Mouse (Mus musculus): ENCODE results near the gene Vmn1r152. TPM values are rescaled to one million over a fixed set of nuclear protein-coding genes. Genes with fewer than 3 reads are reported as not detected.

Vmn1r152 gene
- not detected for total RNA-seq (2023)

GRCm38 (mm10) chr7:22522667-22523066 lies at the start of gene Vmn1r152:
Gene Vmn1r152, plus strand, starts transcription at chr7:22522967.

GRCm38 (mm10) chr7:22499578-22499977 lies 23.2 kb upstream of the Vmn1r152 start, which contains the start of gene Vmn1r151:
Gene Vmn1r151, minus strand, starts transcription at chr7:22499678.

GRCm38 (mm10) chr7:22534787-22535186 lies 12.0 kb downstream of the Vmn1r152 start, which contains the start of gene Gm8677:
Gene Gm8677, minus strand, starts transcription at chr7:22534887.

GRCm38 (mm10) chr7:22565243-22565642 lies 42.5 kb downstream of the Vmn1r152 start, which contains the start of gene Gm4201:
Gene Gm4201, minus strand, starts transcription at chr7:22565343.

Other genes with a start within 250 kb of the Vmn1r152 start
- gene Gm4187, start 193.2 kb upstream of the Vmn1r152 start, total RNA-seq (2023) = not detected
- not detected for gene Gm8660, start 151.9 kb upstream of the Vmn1r152 start, total RNA-seq (2023)
- gene Vmn1r148, start 109.4 kb upstream of the Vmn1r152 start, total RNA-seq (2023) = not detected
- gene Vmn1r149, start 84.7 kb upstream of the Vmn1r152 start, total RNA-seq (2023) = not detected
- not detected for gene Gm10665, start 58.9 kb upstream of the Vmn1r152 start, total RNA-seq (2023)
- not detected for gene Vmn1r151, start 23.3 kb upstream of the Vmn1r152 start, total RNA-seq (2023)
- not detected for gene Gm8677, start 11.9 kb downstream of the Vmn1r152 start, total RNA-seq (2023)
- not detected for gene Gm4201, start 42.4 kb downstream of the Vmn1r152 start, total RNA-seq (2023)
- gene Gm4565, start 65.2 kb downstream of the Vmn1r152 start, total RNA-seq (2023) = not detected
- not detected for gene Vmn1r155, start 135.1 kb downstream of the Vmn1r152 start, total RNA-seq (2023)
- gene Gm8693, start 169.3 kb downstream of the Vmn1r152 start, total RNA-seq (2023) = not detected
- gene Gm4567, start 196.7 kb downstream of the Vmn1r152 start, total RNA-seq (2023) = not detected
- not detected for gene Vmn1r157, start 238.7 kb downstream of the Vmn1r152 start, total RNA-seq (2023)

All from CD4-positive naive resting alpha-beta T cell, adult 57 days (primary cell).